8 mouse cellular contexts compared by ENCODE assay signal in genomic region chr10:128411211-128412054, GRCm38 (mm10). TPM values are rescaled to one million over a fixed set of nuclear protein-coding genes. Genes with fewer than 3 reads are reported as not detected.
DNase-seq lines count a peak whose midpoint lies in the region; ATAC-seq lines count a peak whose summit lies in the region.

TSS of gene Nabp2 (minus strand) at chr10:128411492.
TSS of gene Rnf41 (plus strand) at chr10:128411657.

- peak within 1 kb of the TSS; percentile 76 for H3K27ac ChIP-seq in hindbrain, embryonic 11.5 days (ENCODE audit: low read depth, low read length)

- WGBS in hindbrain, embryonic 11.5 days: under 1% methylated on average over 49 of the region's 50 CpGs

- peak; percentile 97 for DNase-seq in Muller cell, postnatal 12 days (ENCODE audit: inconsistent ontology term)
- DNase-seq in cerebellum, adult 9-11 months: peak; percentile 96
- peak; percentile 93 to 96 for DNase-seq in frontal cortex, adult 2 months (ENCODE audit: extremely low spot score in 1 of 2, low spot score in 1 of 2)
- peak; percentile 100 for DNase-seq in hindbrain, embryonic 11.5 days (ENCODE audit: low spot score)
- DNase-seq in layer of hippocampus, postnatal 10 days (ENCODE audit: low spot score in 2 of 2): peak; percentile 95 to 96
- peak; percentile 98 for DNase-seq in lung, postnatal 10 days
- peak; percentile 97 for DNase-seq in ovary, postnatal 36 days (ENCODE audit: low spot score)
- peak; percentile 98 for DNase-seq in thymus, postnatal 25 days

- H3K27me3 ChIP-seq in hindbrain, embryonic 11.5 days (ENCODE audit: control insufficient read depth, insufficient read depth, low read length): no peaks in the 10 kb centered on the region

- peaks cover 4% of the 10 kb centered on the region; the same call in 1 of the 2 replicates for H3K36me3 ChIP-seq in hindbrain, embryonic 11.5 days (ENCODE audit: control insufficient read depth, insufficient read depth, low read length)

- no peaks in the 10 kb centered on the region for H3K9me3 ChIP-seq in hindbrain, embryonic 11.5 days (ENCODE audit: control insufficient read depth, low read length)

- H3K4me3 ChIP-seq in hindbrain, embryonic 11.5 days (ENCODE audit: low read depth, low read length): peak within 1 kb of the TSS; percentile 68

- H3K9ac ChIP-seq in hindbrain, embryonic 11.5 days (ENCODE audit: low read depth, low read length): peak within 1 kb of the TSS; percentile 68

- ATAC-seq in hindbrain, embryonic 11.5 days (ENCODE audit: low FRiP score): peak; percentile 92

- H3K4me1 ChIP-seq in hindbrain, embryonic 11.5 days (replicated peaks; ENCODE audit: control insufficient read depth, insufficient read depth, low read length): peaks cover 14% of the 10 kb centered on the region

- peak within 1 kb of the TSS; percentile 89 for H3K4me2 ChIP-seq in hindbrain, embryonic 11.5 days (replicated peaks; ENCODE audit: low read depth, low read length)

RNA-seq across cellular contexts. Expression of gene Nabp2, which starts in this region (rescaled TPM):
- polyA plus RNA-seq in frontal cortex, adult 2 months (2012; rRNA removed): 75.0 and 80.7 TPM in 2 replicates
- 125 and 130 TPM in 2 replicates for polyA plus RNA-seq in hindbrain, embryonic 11.5 days (2014; fragmentation: Nextera tagmentation; extraction: Ambion mirVana)
- total RNA-seq in layer of hippocampus, postnatal 10 days (2021): 10 to 100 TPM; 94.1 to 94.2 TPM

RNA-seq across cellular contexts. Expression of gene Rnf41, which starts in this region (rescaled TPM):
- 75.5 and 76.2 TPM in 2 replicates for polyA plus RNA-seq in frontal cortex, adult 2 months (2012; rRNA removed)
- 44.2 and 44.7 TPM in 2 replicates for polyA plus RNA-seq in hindbrain, embryonic 11.5 days (2014; fragmentation: Nextera tagmentation; extraction: Ambion mirVana)
- 10 to 100 TPM; 76.0 to 78.2 TPM for total RNA-seq in layer of hippocampus, postnatal 10 days (2021)

Comparison
In these comparisons a context has a peak if more than half of its experiments do, and no peak if none do; other contexts are left out.
1. Peak in every context shown above with its lines: DNase-seq, ATAC-seq, H3K4me3 ChIP-seq and H3K27ac ChIP-seq.